Mouse (Mus musculus) brain, embryonic 14.5 days (tissue): Measurements from ENCODE around the gene Casp7.
A peak's percentile ranks its signal among the peaks of the same experiment; 100 is the strongest.

Experiments
- CTCF ChIP-seq: fragments of 200-500 bp; IDR thresholded peaks from 2 replicates; pipeline ENCODE4 v1.5.1; 2012; ENCODE audit warnings: inconsistent platforms, mild to moderate bottlenecking, moderate library complexity, borderline replicate concordance; ENCODE audit not compliant: insufficient read depth, insufficient read length; ENCODE audit errors: extremely low read depth
- POLR2A ChIP-seq: fragments of 200-500 bp; IDR thresholded peaks from 2 replicates; pipeline ENCODE4 v1.6.1; 2012; ENCODE audit warnings: mild to moderate bottlenecking, inconsistent platforms, borderline replicate concordance; ENCODE audit not compliant: poor library complexity, insufficient read depth, insufficient read length, severe bottlenecking; ENCODE audit errors: extremely low read depth

DNA sequence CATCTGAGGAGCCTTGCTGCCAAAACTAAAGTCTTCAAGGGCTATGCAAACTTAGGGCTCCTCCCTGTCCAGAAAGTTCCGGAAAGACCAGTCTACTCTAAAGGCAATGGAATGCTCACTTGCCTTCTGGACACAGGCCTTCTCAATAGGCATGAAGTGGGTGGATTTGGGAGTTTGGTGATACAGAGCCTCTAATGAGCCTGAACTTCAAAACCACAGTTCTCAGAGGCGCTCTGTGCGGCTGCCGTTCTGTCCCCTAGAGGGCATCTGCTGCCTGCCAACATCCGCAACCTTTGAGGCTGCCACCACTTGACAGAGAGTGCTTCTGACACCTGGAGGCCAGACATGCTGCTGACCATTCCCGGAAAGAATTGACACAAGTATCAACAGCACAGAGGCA, 47.6 kb upstream of the Casp7 start:
- peak; percentile 48 for TF ChIP-seq CTCF
- no peak for TF ChIP-seq POLR2A
